Mouse (Mus musculus) left cerebral cortex, postnatal 10 days (tissue): ENCODE results near the gene Flvcr1. TPM values are rescaled to one million over a fixed set of nuclear protein-coding genes. Genes with fewer than 3 reads are reported as not detected.

ENCODE experiments used
- DNase-seq, 2 experiments: peaks; one replicate each; pipeline ENCODE4 v3.0.0; 2021 to 2022; ENCODE audit warnings: low spot score in 2 of 2, mixed read lengths in 1 of 2; ENCODE audit errors: extremely low spot score in 1 of 2
- intact Hi-C: fragments of 180-260 bp; cut with DNase I; formaldehyde crosslinking; loops from one replicate; pipeline ENCODE4 v1.15.1; 2025
- total RNA-seq, 2 experiments: library from RNA; stranded (reverse); gene quantifications; 2 replicates each; pipeline ENCODE4 v1.2.3; 2021

Flvcr1 gene
- 10 to 100 TPM; 18.3 to 18.5 TPM for total RNA-seq

GRCm38 (mm10) chr1:191026021-191026713 is at the start of gene Flvcr1:
Gene Flvcr1 (minus strand): TSS chr1:191026158.
- DNase-seq = peak; percentile 99 to 100
- intact Hi-C loops = no loop called here

GRCm38 (mm10) chr1:191075199-191075883 is 49.4 kb upstream of the Flvcr1 start:
- intact Hi-C loops = loop anchor here (5.0 kb wide), 2 partner anchors 83 to 133 kb away; no protein-coding TSS in a partner anchor
- DNase-seq = peak; percentile 50 to 64

- intact Hi-C loops = no loop called here
- DNase-seq = no peak
Measured at GRCm38 (mm10) chr1:191073486-191073885, 47.5 kb upstream of the Flvcr1 start.

- intact Hi-C loops = no loop called here
Measured at GRCm38 (mm10) chr1:191073001-191073400, 47.0 kb upstream of the Flvcr1 start.

GRCm38 (mm10) chr1:191072329-191072913 is 46.5 kb upstream of the Flvcr1 start:
- no peak for DNase-seq
- intact Hi-C loops = no loop called here

More at GRCm38 (mm10) chr1:191073001-191073400, 47.0 kb upstream of the Flvcr1 start:
- DNase-seq = peak; percentile 45 to 69

- DNase-seq = no peak
- intact Hi-C loops = no loop called here
Measured at GRCm38 (mm10) chr1:191071613-191072012, 45.7 kb upstream of the Flvcr1 start.

- DNase-seq = no peak
- intact Hi-C loops = no loop called here
Measured at GRCm38 (mm10) chr1:191070259-191070658, 44.3 kb upstream of the Flvcr1 start.

GRCm38 (mm10) chr1:191068377-191068776 is 42.4 kb upstream of the Flvcr1 start:
- intact Hi-C loops = no loop called here
- DNase-seq = no peak

GRCm38 (mm10) chr1:191065188-191065587 is 39.2 kb upstream of the Flvcr1 start:
- no peak for DNase-seq
- intact Hi-C loops = no loop called here

GRCm38 (mm10) chr1:191064535-191064934 is 38.6 kb upstream of the Flvcr1 start:
- DNase-seq = no peak
- intact Hi-C loops = no loop called here

- no peak for DNase-seq
- intact Hi-C loops = no loop called here
Measured at GRCm38 (mm10) chr1:191063700-191064099, 37.7 kb upstream of the Flvcr1 start.

GRCm38 (mm10) chr1:191062781-191063485 is 37.0 kb upstream of the Flvcr1 start, which contains the start of the genes Tatdn3 and Nsl1:
Gene Tatdn3 (minus strand): TSS chr1:191062932.
Gene Nsl1 (plus strand): TSS chr1:191063012.
- intact Hi-C loops = no loop called here
- peak; percentile 90 to 93 for DNase-seq

GRCm38 (mm10) chr1:191062241-191062780 is 36.4 kb upstream of the Flvcr1 start:
- no peak for DNase-seq
- intact Hi-C loops = no loop called here

- DNase-seq = no peak
- intact Hi-C loops = no loop called here
Measured at GRCm38 (mm10) chr1:191057461-191057860, 31.5 kb upstream of the Flvcr1 start.

- intact Hi-C loops = no loop called here
- no peak for DNase-seq
Measured at GRCm38 (mm10) chr1:191055533-191055873, 29.5 kb upstream of the Flvcr1 start.

- no peak for DNase-seq
- intact Hi-C loops = no loop called here
Measured at GRCm38 (mm10) chr1:191054870-191055532, 29.0 kb upstream of the Flvcr1 start.

GRCm38 (mm10) chr1:191053555-191053954 is 27.6 kb upstream of the Flvcr1 start:
- intact Hi-C loops = no loop called here
- DNase-seq = no peak

- intact Hi-C loops = no loop called here
- DNase-seq = no peak
Measured at GRCm38 (mm10) chr1:191046231-191046824, 20.4 kb upstream of the Flvcr1 start.
